Mouse (Mus musculus) right cerebral cortex, postnatal 36 days (tissue): ENCODE measurements around the gene Tmem219.
A peak's percentile ranks its signal among the peaks of the same experiment; 100 is the strongest.

ENCODE experiments used
- DNase-seq, 2 experiments: peaks; one replicate each; pipeline ENCODE4 v3.0.0; 2022; ENCODE audit warnings: low spot score in 2 of 2, mixed read lengths in 1 of 2

The Tmem219 gene

DNA sequence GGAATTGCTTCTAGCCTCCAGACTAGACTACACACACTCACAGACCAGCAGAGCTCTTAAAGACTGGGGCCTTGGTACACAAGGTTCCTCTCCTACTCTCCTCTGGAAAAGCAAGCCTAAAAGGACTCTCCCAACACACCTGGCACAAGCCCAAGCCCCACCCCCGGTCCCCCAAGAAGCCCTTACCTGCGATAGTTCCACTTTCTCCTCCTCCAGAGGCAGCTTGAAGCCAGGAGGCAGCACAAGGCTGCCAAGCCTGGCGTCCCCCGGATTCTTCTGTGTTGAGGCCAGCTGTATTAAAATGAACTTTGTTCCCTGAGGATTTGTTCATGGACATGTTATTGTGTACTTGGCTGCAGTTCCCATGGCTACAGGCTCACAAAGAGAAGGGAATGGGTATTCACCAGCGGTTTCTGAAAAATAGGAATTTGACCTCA is at the start of gene Tmem219:
Gene Tmem219, minus strand, starts transcription at position 294 of the 437 bp plus-strand sequence.
- DNase-seq = no peak

DNA sequence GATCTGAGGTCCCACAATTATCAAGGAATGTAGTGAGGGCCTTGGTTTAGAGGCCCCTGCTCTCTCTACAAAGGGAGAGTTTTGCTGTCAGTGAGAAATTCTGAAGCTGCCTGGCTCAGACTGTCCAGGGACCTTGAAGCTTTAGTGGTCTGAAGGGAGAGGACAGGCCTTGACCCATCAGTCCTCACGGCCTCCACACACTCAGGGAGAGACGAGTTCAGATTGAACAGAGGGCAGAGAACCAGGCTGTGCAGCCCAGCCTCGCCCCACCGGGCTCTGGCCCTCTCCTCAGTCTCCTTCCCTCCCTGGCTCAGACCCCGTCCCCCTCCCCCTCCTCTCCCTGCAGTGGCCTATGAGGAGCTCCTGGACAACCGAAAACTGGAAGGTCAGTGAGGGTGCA is 44.6 kb upstream of the Tmem219 start:
- DNase-seq = no peak

- no peak for DNase-seq
Observed at GRCm38 (mm10) chr7:126965568-126965967, 42.9 kb upstream of the Tmem219 start.

- no peak for DNase-seq
Observed at GRCm38 (mm10) chr7:126963548-126964286, 41.0 kb upstream of the Tmem219 start.

DNA sequence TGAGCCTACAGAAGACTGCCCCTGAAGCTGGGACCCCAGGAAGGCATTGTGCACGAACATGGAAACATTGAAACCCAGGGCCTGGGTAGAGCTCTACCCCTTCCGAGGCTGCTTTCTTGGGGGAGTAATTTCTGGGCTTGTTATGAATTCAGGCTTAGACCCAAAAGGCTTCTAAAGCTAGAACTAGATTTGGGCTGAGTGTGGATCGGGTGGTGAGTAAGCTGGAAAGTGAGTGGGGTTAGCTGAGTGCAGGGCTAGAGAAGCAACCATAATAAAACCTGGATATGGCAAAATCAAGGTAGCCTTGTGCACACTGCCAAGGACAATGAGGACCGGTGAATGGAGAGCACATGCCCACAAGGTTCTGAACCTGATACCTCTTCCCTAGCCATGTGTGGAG is 39.2 kb upstream of the Tmem219 start:
- no peak for DNase-seq

GRCm38 (mm10) chr7:126961095-126961494 is 38.4 kb upstream of the Tmem219 start:
- DNase-seq = no peak

- no peak for DNase-seq
Observed at GRCm38 (mm10) chr7:126959780-126960179, 37.1 kb upstream of the Tmem219 start.

- DNase-seq = no peak
Observed at GRCm38 (mm10) chr7:126955125-126955524, 32.4 kb upstream of the Tmem219 start.

DNA sequence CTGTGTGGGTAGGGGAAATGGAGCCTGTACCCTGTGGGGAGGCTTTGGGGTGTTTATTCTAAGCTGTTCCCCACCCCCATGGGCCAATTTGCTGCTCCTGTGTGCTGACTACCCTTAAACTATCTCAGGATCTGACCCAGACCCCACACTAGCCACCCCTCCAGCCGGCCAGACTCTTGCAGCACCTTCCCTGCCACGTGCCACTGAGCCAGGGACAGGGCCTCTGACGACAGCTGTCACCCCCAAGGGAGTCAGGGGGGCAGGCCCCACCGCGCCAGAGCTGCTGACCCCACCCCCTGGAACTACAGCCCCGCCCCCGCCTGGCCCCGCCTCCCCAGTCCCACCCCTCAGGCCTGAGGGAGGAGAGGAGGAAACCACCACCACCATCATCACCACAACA is 29.9 kb upstream of the Tmem219 start:
- no peak for DNase-seq

GRCm38 (mm10) chr7:126951741-126952140 is 29.0 kb upstream of the Tmem219 start:
- no peak for DNase-seq

GRCm38 (mm10) chr7:126950647-126951615 is 28.2 kb upstream of the Tmem219 start:
- peak in 1 of 2 experiments; percentile 43 for DNase-seq

- DNase-seq = peak; percentile 76 to 80
Observed at GRCm38 (mm10) chr7:126949793-126950646, 27.3 kb upstream of the Tmem219 start, which contains the start of gene Sez6l2. Gene Sez6l2, plus strand, starts transcription at chr7:126950563.

DNA sequence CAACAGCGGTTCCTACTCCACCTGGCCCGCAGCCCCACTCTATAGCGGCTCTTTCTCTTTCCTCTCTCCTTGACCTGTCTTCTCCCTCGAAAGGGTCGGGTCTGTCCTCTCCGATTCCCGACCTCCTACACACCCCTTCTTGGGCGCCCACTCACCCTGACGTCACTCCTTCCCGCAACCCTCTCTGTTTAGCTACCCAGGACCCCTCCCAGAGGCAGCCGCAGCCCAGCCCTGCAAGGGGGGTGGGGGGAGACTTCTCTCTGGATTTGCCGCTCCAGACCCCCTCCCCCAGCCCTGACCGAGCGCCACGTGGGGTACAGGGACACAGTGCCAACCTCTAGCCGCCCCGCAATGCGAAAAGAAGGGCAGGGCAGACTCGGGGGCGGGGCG is 26.7 kb upstream of the Tmem219 start, which contains the start of gene Asphd1:
Gene Asphd1, minus strand, starts transcription at position 180 of the 390 bp plus-strand sequence.
- peak; percentile 71 to 72 for DNase-seq

DNA sequence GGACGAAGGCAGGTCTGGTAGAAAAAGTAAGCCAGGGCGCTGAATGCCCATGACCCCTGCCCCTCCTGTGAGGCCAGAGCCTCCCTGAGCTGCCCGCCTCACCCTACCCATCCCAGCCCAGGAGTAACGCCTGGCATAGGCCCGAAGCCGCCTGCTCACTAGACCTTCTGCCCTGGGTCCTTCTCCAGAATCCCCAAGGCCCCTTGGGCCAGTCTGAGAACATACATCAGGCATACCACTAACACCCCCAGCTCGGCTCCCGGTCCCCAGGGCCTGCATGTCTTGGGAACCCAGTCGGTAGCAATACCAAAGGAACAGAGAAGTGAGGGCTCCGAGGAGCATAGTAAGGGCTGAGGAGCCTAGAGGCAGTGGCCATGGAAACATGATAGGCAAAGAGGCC is 25.9 kb upstream of the Tmem219 start:
- DNase-seq = no peak

DNA sequence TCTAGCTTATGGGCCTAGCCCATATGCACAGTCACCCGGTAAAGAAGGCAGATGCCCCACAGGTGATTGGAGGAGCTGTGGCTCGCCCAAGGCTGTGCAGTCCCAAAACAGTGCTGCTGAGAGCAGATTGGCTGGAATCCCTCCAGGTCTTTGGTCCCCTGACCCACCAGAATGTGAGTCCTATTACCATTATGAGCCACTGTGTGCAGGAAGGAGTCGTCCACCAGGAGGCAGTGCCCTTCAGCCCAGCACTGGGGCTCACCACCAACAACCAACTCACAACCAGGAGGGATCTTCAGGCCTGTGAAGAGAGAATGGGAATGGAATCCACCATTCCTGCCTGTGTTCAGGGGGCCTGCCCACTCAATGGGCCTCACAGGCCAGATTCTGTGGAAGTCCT is 23.8 kb upstream of the Tmem219 start:
- no peak for DNase-seq

GRCm38 (mm10) chr7:126941801-126942200 is 19.1 kb upstream of the Tmem219 start:
- DNase-seq = no peak

- no peak for DNase-seq
Observed at GRCm38 (mm10) chr7:126941171-126941570, 18.5 kb upstream of the Tmem219 start.

DNA sequence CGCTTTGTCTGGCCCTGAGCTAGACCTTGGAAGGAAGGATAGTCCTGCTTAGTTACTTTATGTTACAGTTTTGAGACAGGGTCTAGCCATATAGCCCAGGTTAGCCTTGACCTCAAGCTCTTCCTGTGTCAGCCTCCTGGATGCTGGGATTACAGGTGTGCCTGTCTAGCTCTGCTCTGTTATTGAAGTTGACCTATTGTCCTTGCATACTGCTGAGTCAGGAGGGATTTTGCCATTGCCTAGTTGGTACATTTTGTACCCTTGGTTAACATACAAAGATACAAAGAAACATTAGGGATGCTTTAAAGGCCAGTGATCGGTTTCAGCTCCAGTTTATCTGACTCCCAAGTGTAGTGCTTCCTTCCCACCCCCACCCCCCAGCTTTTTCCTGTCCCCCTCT is 9.9 kb upstream of the Tmem219 start:
- no peak for DNase-seq

GRCm38 (mm10) chr7:126929046-126929445 is 6.3 kb upstream of the Tmem219 start:
- no peak for DNase-seq

- peak; percentile 82 to 85 for DNase-seq
Observed at GRCm38 (mm10) chr7:126928384-126929037, 5.8 kb upstream of the Tmem219 start, which contains the start of gene Kctd13. Gene Kctd13, plus strand, starts transcription at chr7:126928879.

DNA sequence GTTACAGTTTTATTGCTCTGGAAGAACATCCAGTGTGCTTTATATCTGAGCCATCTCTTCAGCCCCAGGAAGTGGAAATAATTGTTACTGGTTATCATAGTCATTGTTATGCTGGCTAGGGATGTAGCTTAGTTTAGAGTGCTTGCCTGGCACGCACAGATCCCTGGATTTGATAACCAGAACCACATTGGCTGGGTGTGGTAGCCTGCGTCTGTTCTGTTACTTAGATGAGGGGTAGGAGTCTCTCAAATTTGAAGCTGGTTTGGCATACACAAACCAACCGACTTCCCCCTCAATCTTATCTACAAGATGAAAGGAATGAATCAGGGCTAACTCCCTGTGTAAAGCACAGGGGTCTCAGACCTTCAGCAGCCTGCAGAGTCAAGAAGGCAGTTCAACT is 3.6 kb upstream of the Tmem219 start:
- no peak for DNase-seq
